Mouse (Mus musculus): Measurements from ENCODE around the gene Ptprz1.

DNA sequence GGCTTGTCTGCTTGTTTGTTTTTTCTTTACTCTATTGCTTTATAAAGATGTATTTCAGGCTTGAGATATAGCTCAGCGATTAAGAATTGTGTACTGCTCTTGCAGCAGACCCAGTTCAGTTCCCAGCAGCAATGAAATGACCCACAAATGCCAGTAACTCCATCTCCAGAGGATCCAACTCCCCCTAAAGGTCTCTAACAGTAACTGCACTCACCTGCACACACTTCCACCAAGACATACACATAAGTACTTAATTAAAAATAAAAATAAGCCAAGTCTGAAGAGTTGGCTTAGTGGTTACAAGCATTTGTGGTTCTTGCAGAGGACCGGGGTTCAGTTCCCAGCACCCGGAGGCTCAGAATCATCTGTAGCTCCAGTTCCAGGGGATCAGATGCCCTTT is 88.1 kb downstream of the Ptprz1 start:
- TF ChIP-seq CTCF (IDR thresholded peaks at IDR 0.05; ENCODE audit: insufficient read depth, low read depth, low read length) = no peak
- no peak for TF ChIP-seq POLR2A (IDR thresholded peaks at IDR 0.05; ENCODE audit: insufficient read depth, low read depth, low read length)

Measured in olfactory bulb, adult 2 months (tissue).